In the genomic region with DNA sequence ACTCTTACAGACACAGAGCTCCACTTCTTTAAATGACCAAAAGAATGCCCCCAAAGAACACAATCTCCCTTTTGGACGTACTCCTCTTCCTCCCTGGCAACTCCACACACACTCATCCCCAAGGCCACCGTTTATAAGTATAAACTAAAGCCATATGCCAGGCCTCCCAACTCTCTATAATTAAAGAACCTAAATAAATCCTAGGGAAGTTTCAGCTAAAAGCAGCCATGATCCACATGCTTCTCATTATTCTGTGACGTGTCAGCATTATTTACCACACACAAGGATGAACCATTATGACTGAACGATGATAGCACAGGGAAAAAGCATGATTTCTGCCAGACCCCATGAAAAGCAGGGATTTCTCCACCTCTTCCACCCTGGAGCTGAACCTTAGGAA, we compare ENCODE assay signal across 23 mouse cellular contexts.
DNase-seq lines count a peak whose midpoint lies in the region; ATAC-seq and TF ChIP-seq lines count a peak whose summit lies in the region.
"Had no signal": no experiment of that assay in that cellular context is flagged by ENCODE, and none has a peak within 500 bp of the region (broad histone marks: within the 10 kb centered on the region; RNA-seq: fewer than 3 reads in every experiment).

No protein-coding gene starts in this region.

- TF ChIP-seq CTCF in layer of hippocampus, adult 2 months (conservative IDR thresholded peaks at IDR 0.05) = no peak

- 31% methylated on average over 4 of the region's 4 CpGs for WGBS in embryonic facial prominence, embryonic 14.5 days

- H3K27ac ChIP-seq in layer of hippocampus, adult 2 months = peak overlapping the region; percentile 28; the same call in 1 of the 2 replicates
- H3K27ac ChIP-seq in embryonic facial prominence, embryonic 14.5 days (replicated peaks; ENCODE audit: low read depth, low read length) = peak overlapping the region; percentile 67
- H3K27ac ChIP-seq: forebrain, embryonic 12.5 days; hindbrain, embryonic 12.5 days; hindbrain, postnatal 0 days; intestine, embryonic 15.5 days; kidney, postnatal 0 days; liver, embryonic 14.5 days had no signal

- 0 out of 2 replicates have a peak overlapping the region, but pooled peaks have one; percentile 8 for H3K4me2 ChIP-seq in embryonic facial prominence, embryonic 14.5 days (ENCODE audit: low read depth, low read length)
- H3K4me2 ChIP-seq: forebrain, embryonic 12.5 days; heart, embryonic 11.5 days; hindbrain, embryonic 12.5 days; intestine, embryonic 15.5 days; lung, embryonic 14.5 days had no signal

- peak; percentile 24; the same call in 1 of the 2 replicates for ATAC-seq in embryonic facial prominence, embryonic 14.5 days (ENCODE audit: low read depth)
- ATAC-seq: activated CD4-positive, CD25-positive, alpha-beta regulatory T cell, adult 4 months; intestine, embryonic 15.5 days had no signal

- H3K9ac ChIP-seq in embryonic facial prominence, embryonic 14.5 days (ENCODE audit: low read depth, low read length) = no peak overlapping the region
- H3K9ac ChIP-seq: forebrain, embryonic 12.5 days; forebrain, postnatal 0 days; hindbrain, embryonic 12.5 days; intestine, embryonic 15.5 days; liver, embryonic 14.5 days; lung, embryonic 14.5 days had no signal

- H3K36me3 ChIP-seq in embryonic facial prominence, embryonic 14.5 days (ENCODE audit: control insufficient read depth, insufficient read depth, low read length) = peaks cover 15% of the 10 kb centered on the region

- peaks cover 29% of the 10 kb centered on the region for H3K4me1 ChIP-seq in embryonic facial prominence, embryonic 14.5 days (ENCODE audit: control insufficient read depth, insufficient read depth, low read length)

- no peaks in the 10 kb centered on the region for H3K27me3 ChIP-seq in embryonic facial prominence, embryonic 14.5 days (replicated peaks; ENCODE audit: control insufficient read depth, insufficient read depth, low read length)
- H3K27me3 ChIP-seq: forebrain, embryonic 12.5 days; hindbrain, embryonic 12.5 days; intestine, embryonic 15.5 days had no signal

- no peak overlapping the region; the same call in 1 of the 2 replicates for H3K4me3 ChIP-seq in layer of hippocampus, adult 2 months
- no peak overlapping the region for H3K4me3 ChIP-seq in embryonic facial prominence, embryonic 14.5 days (ENCODE audit: low read depth, low read length)
- H3K4me3 ChIP-seq: forebrain, embryonic 12.5 days; hindbrain, embryonic 12.5 days; intestine, embryonic 15.5 days had no signal

- DNase-seq in heart, adult 11 months = peak; percentile 64
- DNase-seq in heart, adult 8-10 months (ENCODE audit: low spot score) = no peak
- DNase-seq in layer of hippocampus, adult 2 months (ENCODE audit: low spot score in 2 of 2) = no peak
- DNase-seq in layer of hippocampus, adult 11-12 months (ENCODE audit: low spot score) = no peak
- DNase-seq in brain, adult 2 months (ENCODE audit: low read depth, low spot score) = peak; percentile 20
- peak; percentile 54 for DNase-seq in embryonic facial prominence, embryonic 14.5 days (ENCODE audit: low spot score)
- no peak for DNase-seq in urinary bladder, postnatal 36 days (ENCODE audit: low spot score in 2 of 2)
- DNase-seq in thymus, adult 18-20 months = no peak
- DNase-seq: B cell, adult 2 months; cerebellum, adult 11-12 months; gastrocnemius, postnatal 25 days; midbrain, embryonic 14.5 days; thymus, postnatal 4 days had no signal

- H3K9me3 ChIP-seq in embryonic facial prominence, embryonic 14.5 days (ENCODE audit: control insufficient read depth, low read length) = no peaks in the 10 kb centered on the region
- H3K9me3 ChIP-seq: forebrain, embryonic 12.5 days; intestine, embryonic 15.5 days had no signal

Comparison
In these comparisons a context has a peak if more than half of its experiments do, and no peak if none do; other contexts are left out.
1. DNase-seq: peak in heart, adult 11 months (single experiment), brain, adult 2 months (single experiment) and embryonic facial prominence, embryonic 14.5 days (single experiment); none in heart, adult 8-10 months (single experiment), layer of hippocampus, adult 2 months (0 of 2), layer of hippocampus, adult 11-12 months (single experiment), urinary bladder, postnatal 36 days (0 of 2) and thymus, adult 18-20 months (0 of 2).